Mouse (Mus musculus) liver, postnatal 0 days (tissue): ENCODE data around the gene Ube4b.

Experiments used
- CTCF ChIP-seq: sonication (generic); IDR thresholded peaks from 2 replicates; pipeline ENCODE4 v1.5.1; 2016; ENCODE audit warnings: antibody characterized with exemption, low read depth
- EP300 ChIP-seq: IDR thresholded peaks from 2 replicates; pipeline ENCODE4 v1.6.1; 2016; ENCODE audit warnings: antibody characterized with exemption, low read depth, mild to moderate bottlenecking

- no peak for TF ChIP-seq CTCF
- no peak for TF ChIP-seq EP300
These were observed 88.4 kb downstream of the Ube4b start for GRCm38 (mm10) chr4:149338137-149338536.
